Mouse (Mus musculus) hindbrain, embryonic 13.5 days (tissue): ENCODE results near the gene Bri3bp. TPM values are rescaled to one million over a fixed set of nuclear protein-coding genes. Genes with fewer than 3 reads are reported as not detected.

Experiments
- ATAC-seq: fragments of 200-750 bp; cut with Nextera tagmentation; 2 replicates; pipeline ENCODE4 v1.8.0; 2017; ENCODE audit warnings: moderate TSS enrichment; ENCODE audit not compliant: low FRiP score
- H3K27ac ChIP-seq: fragments of 300-500 bp; sonication (generic); 2 replicates; pipeline ENCODE4 v1.5.1; 2015; ENCODE audit warnings: inconsistent platforms, mild to moderate bottlenecking, moderate library complexity
- H3K27me3 ChIP-seq: fragments of 300-500 bp; sonication (generic); 2 replicates; pipeline ENCODE4 v1.6.1; 2015; ENCODE audit warnings: mild to moderate bottlenecking, inconsistent platforms
- H3K36me3 ChIP-seq: fragments of 300-500 bp; sonication (generic); 2 replicates; pipeline ENCODE4 v1.6.1; 2015; ENCODE audit warnings: mild to moderate bottlenecking, inconsistent platforms
- H3K4me1 ChIP-seq: fragments of 300-500 bp; sonication (generic); replicated peaks from 2 replicates; pipeline ENCODE4 v1.6.1; 2015; ENCODE audit warnings: inconsistent platforms
- H3K4me2 ChIP-seq: fragments of 300-500 bp; sonication (generic); 2 replicates; pipeline ENCODE4 v1.6.1; 2015; ENCODE audit warnings: inconsistent platforms, mild to moderate bottlenecking, moderate library complexity
- H3K4me3 ChIP-seq: fragments of 300-500 bp; sonication (generic); 2 replicates; pipeline ENCODE4 v1.5.1; 2015; ENCODE audit warnings: mild to moderate bottlenecking, inconsistent platforms
- H3K9ac ChIP-seq: fragments of 300-500 bp; sonication (generic); 2 replicates; pipeline ENCODE4 v1.6.1; 2015; ENCODE audit warnings: mild to moderate bottlenecking, inconsistent platforms
- H3K9me3 ChIP-seq: fragments of 300-500 bp; sonication (generic); 2 replicates; pipeline ENCODE4 v1.6.1; 2016; ENCODE audit warnings: inconsistent platforms
- WGBS: fragments of 180-500 bp; shearing (Covaris S2); methylation state at CpG from one replicate; pipeline ENCODE4 v1.1.7; 2015; 5-methylcytosine and 5-hydroxymethylcytosine counted together
- polyA plus RNA-seq: library from polyadenylated mRNA; unstranded; fragments of >200 nt; fragmentation: Nextera tagmentation; extraction: Ambion mirVana; gene quantifications from 2 replicates; pipeline ENCODE4 v1.2.1, GENCODE M21; 2015

The Bri3bp gene
- polyA plus RNA-seq, 1 experiment from 2014 or later = 35.6 TPM

GRCm38 (mm10) chr5:125403481-125404465 lies 37.6 kb upstream of the Bri3bp start:
- H3K4me2 ChIP-seq = peak overlapping the region; percentile 69
- H3K27me3 ChIP-seq = peaks cover 3% of the 10 kb centered on the region; the same call in 1 of the 2 replicates
- peaks cover 17% of the 10 kb centered on the region for H3K4me1 ChIP-seq
- no peaks in the 10 kb centered on the region for H3K36me3 ChIP-seq
- no peak overlapping the region; the same call in 1 of the 2 replicates for H3K27ac ChIP-seq
- WGBS = 12% methylated on average over 31 of the region's 31 CpGs
- no peak for ATAC-seq
- H3K9ac ChIP-seq = peak overlapping the region; percentile 66
- H3K4me3 ChIP-seq = peak overlapping the region; percentile 39
- H3K9me3 ChIP-seq = no peaks in the 10 kb centered on the region

- Histone ChIP-seq H3K9ac (peak overlapping the region; percentile 71), H3K4me2 (peak overlapping the region; percentile 69), H3K27ac (peak overlapping the region; percentile 95), H3K27me3 (peaks cover 3% of the 10 kb centered on the region; the same call in 1 of the 2 replicates), H3K9me3 (no peaks in the 10 kb centered on the region), H3K36me3 (no peaks in the 10 kb centered on the region), H3K4me3 (peak overlapping the region; percentile 56), H3K4me1 (peaks cover 17% of the 10 kb centered on the region)
- WGBS = 3% methylated on average over 7 of the region's 7 CpGs
- no peak for ATAC-seq
These were observed 36.8 kb upstream of the Bri3bp start for GRCm38 (mm10) chr5:125404536-125404902.

- Histone ChIP-seq H3K27ac (peak overlapping the region; percentile 95), H3K27me3 (peaks cover 3% of the 10 kb centered on the region; the same call in 1 of the 2 replicates), H3K9me3 (no peaks in the 10 kb centered on the region), H3K4me2 (peak overlapping the region; percentile 69), H3K9ac (peak overlapping the region; percentile 71), H3K4me1 (peaks cover 22% of the 10 kb centered on the region), H3K36me3 (no peaks in the 10 kb centered on the region), H3K4me3 (peak overlapping the region; percentile 56)
- WGBS = under 1% methylated on average over 28 of the region's 28 CpGs
- 0 out of 2 replicates have a peak, but pooled peaks have one; percentile 32 for ATAC-seq
These were observed 36.3 kb upstream of the Bri3bp start for GRCm38 (mm10) chr5:125404903-125405545.

- H3K9me3 ChIP-seq = no peaks in the 10 kb centered on the region
- WGBS = under 1% methylated on average over 31 of the region's 31 CpGs
- H3K27me3 ChIP-seq = peaks cover 3% of the 10 kb centered on the region; the same call in 1 of the 2 replicates
- peak overlapping the region; percentile 81 for H3K9ac ChIP-seq
- H3K27ac ChIP-seq = peak overlapping the region; percentile 95
- H3K4me3 ChIP-seq = peak overlapping the region; percentile 56
- H3K36me3 ChIP-seq = no peaks in the 10 kb centered on the region
- peak; percentile 70 for ATAC-seq
- H3K4me1 ChIP-seq = peaks cover 25% of the 10 kb centered on the region
- H3K4me2 ChIP-seq = peak overlapping the region; percentile 69
These were observed 35.7 kb upstream of the Bri3bp start for GRCm38 (mm10) chr5:125405546-125406248.

GRCm38 (mm10) chr5:125406322-125407016 lies 34.9 kb upstream of the Bri3bp start:
- WGBS = 2% methylated on average over 20 of the region's 20 CpGs
- no peaks in the 10 kb centered on the region for H3K36me3 ChIP-seq
- ATAC-seq = peak; percentile 46

GRCm38 (mm10) chr5:125407020-125407830 lies 34.1 kb upstream of the Bri3bp start:
- Histone ChIP-seq H3K27ac (peak overlapping the region; percentile 95), H3K36me3 (no peaks in the 10 kb centered on the region), H3K27me3 (peaks cover 3% of the 10 kb centered on the region; the same call in 1 of the 2 replicates), H3K4me2 (peak overlapping the region; percentile 67), H3K4me3 (peak overlapping the region; percentile 56), H3K9me3 (no peaks in the 10 kb centered on the region), H3K9ac (peak overlapping the region; percentile 81), H3K4me1 (peaks cover 25% of the 10 kb centered on the region)
- 61% methylated on average over 13 of the region's 13 CpGs for whole genome bisulfite sequencing
- ATAC-seq = no peak

More at GRCm38 (mm10) chr5:125406322-125407016, 34.9 kb upstream of the Bri3bp start:
- Histone ChIP-seq H3K27me3 (peaks cover 3% of the 10 kb centered on the region; the same call in 1 of the 2 replicates), H3K4me1 (peaks cover 25% of the 10 kb centered on the region), H3K9ac (peak overlapping the region; percentile 81), H3K27ac (peak overlapping the region; percentile 95), H3K9me3 (no peaks in the 10 kb centered on the region), H3K4me2 (peak overlapping the region; percentile 67), H3K4me3 (peak overlapping the region; percentile 56)

GRCm38 (mm10) chr5:125407910-125408575 lies 33.3 kb upstream of the Bri3bp start:
- H3K36me3 ChIP-seq = peaks cover 1% of the 10 kb centered on the region; the same call in 1 of the 2 replicates
- no peaks in the 10 kb centered on the region for H3K9me3 ChIP-seq
- H3K27ac ChIP-seq = no peak overlapping the region
- no peak for ATAC-seq
- no peak overlapping the region for H3K4me2 ChIP-seq
- no peak overlapping the region for H3K4me3 ChIP-seq
- no peak overlapping the region for H3K9ac ChIP-seq
- H3K4me1 ChIP-seq = peaks cover 25% of the 10 kb centered on the region
- H3K27me3 ChIP-seq = peaks cover 1% of the 10 kb centered on the region; the same call in 1 of the 2 replicates
- 66% methylated on average over 14 of the region's 14 CpGs for WGBS

GRCm38 (mm10) chr5:125408842-125409241 lies 32.5 kb upstream of the Bri3bp start:
- ATAC-seq = peak; percentile 13; the same call in 1 of the 2 replicates
- no peaks in the 10 kb centered on the region for H3K27me3 ChIP-seq
- H3K9me3 ChIP-seq = no peaks in the 10 kb centered on the region
- H3K27ac ChIP-seq = peak overlapping the region; percentile 23; the same call in 1 of the 2 replicates
- peaks cover 25% of the 10 kb centered on the region for H3K4me1 ChIP-seq
- under 1% methylated on average over 13 of the region's 13 CpGs for WGBS
- no peak overlapping the region for H3K9ac ChIP-seq
- H3K36me3 ChIP-seq = peaks cover 9% of the 10 kb centered on the region
- H3K4me2 ChIP-seq = peak overlapping the region; percentile 40
- H3K4me3 ChIP-seq = peak overlapping the region; percentile 29

- WGBS = 8% methylated on average over 20 of the region's 20 CpGs
- Histone ChIP-seq H3K4me3 (peak overlapping the region; percentile 29), H3K27ac (no peak overlapping the region; the same call in 1 of the 2 replicates), H3K4me1 (peaks cover 24% of the 10 kb centered on the region), H3K9ac (no peak overlapping the region), H3K9me3 (no peaks in the 10 kb centered on the region), H3K4me2 (peak overlapping the region; percentile 40), H3K36me3 (peaks cover 15% of the 10 kb centered on the region), H3K27me3 (no peaks in the 10 kb centered on the region)
- ATAC-seq = no peak
These were observed 31.8 kb upstream of the Bri3bp start for GRCm38 (mm10) chr5:125409348-125410090.
